Mouse (Mus musculus) forebrain, embryonic 11.5 days (tissue): ENCODE results near the gene Sqstm1. TPM values are rescaled to one million over a fixed set of nuclear protein-coding genes. Genes with fewer than 3 reads are reported as not detected.

ENCODE experiments used
- ATAC-seq: fragments of 200-750 bp; cut with Nextera tagmentation; replicated peaks from 2 replicates; pipeline ENCODE4 v1.8.0; 2017; ENCODE audit warnings: moderate TSS enrichment; ENCODE audit not compliant: low FRiP score
- DNase-seq: peaks from one replicate; pipeline ENCODE4 v3.0.0-alpha.2; 2017; ENCODE audit warnings: low spot score
- H3K27ac ChIP-seq: fragments of 300-500 bp; sonication (generic); 2 replicates; pipeline ENCODE4 v1.5.1; 2014; ENCODE audit warnings: low read depth, low read length
- H3K27me3 ChIP-seq: fragments of 300-500 bp; sonication (generic); 2 replicates; pipeline ENCODE4 v1.6.1; 2014; ENCODE audit warnings: mild to moderate bottlenecking, low read length, mixed read lengths; ENCODE audit not compliant: control insufficient read depth, insufficient read depth
- H3K36me3 ChIP-seq: fragments of 300-500 bp; sonication (generic); 2 replicates; pipeline ENCODE4 v1.6.1; 2014; ENCODE audit warnings: mild to moderate bottlenecking, low read length, moderate library complexity, mixed read lengths; ENCODE audit not compliant: control insufficient read depth, insufficient read depth
- H3K4me1 ChIP-seq: fragments of 300-500 bp; sonication (generic); replicated peaks from 2 replicates; pipeline ENCODE4 v1.6.1; 2014; ENCODE audit warnings: low read length, mixed read lengths; ENCODE audit not compliant: control insufficient read depth, insufficient read depth
- H3K4me2 ChIP-seq: fragments of 300-500 bp; sonication (generic); 2 replicates; pipeline ENCODE4 v1.6.1; 2014; ENCODE audit warnings: low read depth, mild to moderate bottlenecking, low read length, moderate library complexity, mixed read lengths; ENCODE audit not compliant: severe bottlenecking
- H3K4me3 ChIP-seq: fragments of 300-500 bp; sonication (generic); 2 replicates; pipeline ENCODE4 v1.5.1; 2014; ENCODE audit warnings: low read depth, low read length
- H3K9ac ChIP-seq: fragments of 300-500 bp; sonication (generic); 2 replicates; pipeline ENCODE4 v1.6.1; 2014; ENCODE audit warnings: low read length
- H3K9me3 ChIP-seq: fragments of 300-500 bp; sonication (generic); 2 replicates; pipeline ENCODE4 v1.6.1; 2016; ENCODE audit warnings: low read length, mixed read lengths; ENCODE audit not compliant: control insufficient read depth
- WGBS: fragments of 180-500 bp; shearing (Covaris S2); extraction: QIAGEN DNeasy Blood & Tissue Kit; methylation state at CpG from one replicate; pipeline ENCODE4 v1.1.7; 2014; 5-methylcytosine and 5-hydroxymethylcytosine counted together
- polyA plus RNA-seq: library from polyadenylated mRNA; unstranded; fragments of >200 nt; fragmentation: Nextera tagmentation; extraction: Ambion mirVana; gene quantifications from 2 replicates; pipeline ENCODE4 v1.2.1, GENCODE M21; 2014

Gene Sqstm1
- polyA plus RNA-seq, 1 experiment from 2014 or later = 148 TPM

GRCm38 (mm10) chr11:50197500-50197899 is 13.1 kb downstream of the Sqstm1 start:
- no peak for DNase-seq
- Histone ChIP-seq H3K4me3 (no peak overlapping the region), H3K4me1 (no peaks in the 10 kb centered on the region), H3K9ac (no peak overlapping the region), H3K36me3 (peaks cover 15% of the 10 kb centered on the region), H3K9me3 (no peaks in the 10 kb centered on the region), H3K4me2 (no peak overlapping the region), H3K27me3 (no peaks in the 10 kb centered on the region), H3K27ac (no peak overlapping the region)
- ATAC-seq = no peak
- 93% methylated on average over 4 of the region's 4 CpGs for WGBS

GRCm38 (mm10) chr11:50194793-50195192 is 15.8 kb downstream of the Sqstm1 start:
- no peak overlapping the region for H3K4me2 ChIP-seq
- 83% methylated on average over 4 of the region's 4 CpGs for WGBS
- no peak overlapping the region for H3K27ac ChIP-seq
- no peak for DNase-seq
- no peak overlapping the region for H3K9ac ChIP-seq
- H3K4me3 ChIP-seq = no peak overlapping the region
- no peaks in the 10 kb centered on the region for H3K4me1 ChIP-seq
- H3K27me3 ChIP-seq = no peaks in the 10 kb centered on the region
- ATAC-seq = no peak
- H3K9me3 ChIP-seq = no peaks in the 10 kb centered on the region
- H3K36me3 ChIP-seq = no peaks in the 10 kb centered on the region; the same call in 1 of the 2 replicates

- ATAC-seq (no peak), DNase-seq (no peak)
- no peaks in the 10 kb centered on the region; the same call in 1 of the 2 replicates for H3K36me3 ChIP-seq
- no peaks in the 10 kb centered on the region for H3K27me3 ChIP-seq
- no peak overlapping the region for H3K4me3 ChIP-seq
- no peak overlapping the region for H3K27ac ChIP-seq
- no peaks in the 10 kb centered on the region for H3K4me1 ChIP-seq
- no peak overlapping the region for H3K4me2 ChIP-seq
- no peaks in the 10 kb centered on the region for H3K9me3 ChIP-seq
- WGBS = 76% methylated on average over 7 of the region's 7 CpGs
- no peak overlapping the region for H3K9ac ChIP-seq
These were observed 16.6 kb downstream of the Sqstm1 start for GRCm38 (mm10) chr11:50194070-50194469.

- H3K36me3 ChIP-seq = no peaks in the 10 kb centered on the region
- DNase-seq = no peak
- no peaks in the 10 kb centered on the region for H3K27me3 ChIP-seq
- WGBS = 85% methylated on average over 3 of the region's 3 CpGs
- no peak overlapping the region for H3K4me2 ChIP-seq
- no peaks in the 10 kb centered on the region for H3K4me1 ChIP-seq
- H3K4me3 ChIP-seq = no peak overlapping the region
- no peak overlapping the region for H3K27ac ChIP-seq
- no peaks in the 10 kb centered on the region for H3K9me3 ChIP-seq
- no peak for ATAC-seq
- no peak overlapping the region for H3K9ac ChIP-seq
These were observed 18.3 kb downstream of the Sqstm1 start for GRCm38 (mm10) chr11:50192278-50192677.

- H3K4me2 ChIP-seq = no peak overlapping the region
- WGBS = 95% methylated on average over 4 of the region's 4 CpGs
- no peak overlapping the region for H3K9ac ChIP-seq
- no peaks in the 10 kb centered on the region for H3K27me3 ChIP-seq
- ATAC-seq (no peak), DNase-seq (no peak)
- H3K4me1 ChIP-seq = no peaks in the 10 kb centered on the region
- H3K27ac ChIP-seq = no peak overlapping the region
- no peaks in the 10 kb centered on the region for H3K9me3 ChIP-seq
- H3K36me3 ChIP-seq = no peaks in the 10 kb centered on the region
- no peak overlapping the region for H3K4me3 ChIP-seq
These were observed 20.3 kb downstream of the Sqstm1 start for GRCm38 (mm10) chr11:50190362-50190761.

GRCm38 (mm10) chr11:50188682-50189081 is 21.9 kb downstream of the Sqstm1 start:
- Histone ChIP-seq H3K27ac (no peak overlapping the region), H3K9me3 (no peaks in the 10 kb centered on the region), H3K27me3 (no peaks in the 10 kb centered on the region), H3K36me3 (no peaks in the 10 kb centered on the region), H3K9ac (no peak overlapping the region), H3K4me2 (no peak overlapping the region), H3K4me3 (no peak overlapping the region), H3K4me1 (no peaks in the 10 kb centered on the region)
- 83% methylated on average over 7 of the region's 7 CpGs for WGBS
- no peak for DNase-seq
- ATAC-seq = no peak

- H3K4me1 ChIP-seq = no peaks in the 10 kb centered on the region
- no peak for DNase-seq
- no peak overlapping the region for H3K27ac ChIP-seq
- H3K27me3 ChIP-seq = no peaks in the 10 kb centered on the region
- no peak overlapping the region for H3K4me2 ChIP-seq
- no peak overlapping the region for H3K9ac ChIP-seq
- WGBS = 86% methylated on average over 3 of the region's 3 CpGs
- ATAC-seq = no peak
- H3K36me3 ChIP-seq = no peaks in the 10 kb centered on the region
- no peaks in the 10 kb centered on the region for H3K9me3 ChIP-seq
- H3K4me3 ChIP-seq = no peak overlapping the region
These were observed 25.8 kb downstream of the Sqstm1 start for GRCm38 (mm10) chr11:50184788-50185187.

- ATAC-seq = no peak
- Histone ChIP-seq H3K36me3 (no peaks in the 10 kb centered on the region; the same call in 1 of the 2 replicates), H3K4me1 (no peaks in the 10 kb centered on the region), H3K4me2 (no peak overlapping the region), H3K4me3 (no peak overlapping the region), H3K27ac (no peak overlapping the region), H3K9me3 (no peaks in the 10 kb centered on the region), H3K27me3 (no peaks in the 10 kb centered on the region), H3K9ac (no peak overlapping the region)
- no peak for DNase-seq
- WGBS = 86% methylated on average over 4 of the region's 4 CpGs
These were observed 27.9 kb downstream of the Sqstm1 start for GRCm38 (mm10) chr11:50182702-50183101.

- Histone ChIP-seq H3K9ac (no peak overlapping the region), H3K36me3 (no peaks in the 10 kb centered on the region; the same call in 1 of the 2 replicates), H3K27me3 (no peaks in the 10 kb centered on the region), H3K4me1 (no peaks in the 10 kb centered on the region), H3K4me2 (no peak overlapping the region), H3K9me3 (no peaks in the 10 kb centered on the region), H3K4me3 (no peak overlapping the region), H3K27ac (no peak overlapping the region)
- 86% methylated on average over 6 of the region's 6 CpGs for WGBS
- ATAC-seq (no peak), DNase-seq (no peak)
These were observed 30.0 kb downstream of the Sqstm1 start for GRCm38 (mm10) chr11:50180478-50181231.
